Mouse (Mus musculus) intestine, postnatal 0 days (tissue): ENCODE measurements around the gene Nceh1. TPM values are rescaled to one million over a fixed set of nuclear protein-coding genes. Genes with fewer than 3 reads are reported as not detected.

ENCODE experiments used
- ATAC-seq: fragments of 200-750 bp; cut with Nextera tagmentation; 2 replicates; pipeline ENCODE4 v1.8.0; 2017; ENCODE audit warnings: mild to moderate bottlenecking, moderate TSS enrichment, moderate library complexity
- H3K27ac ChIP-seq: fragments of 300-500 bp; sonication (generic); 2 replicates; pipeline ENCODE4 v1.5.1; 2014; ENCODE audit warnings: mild to moderate bottlenecking, low read depth, low read length, moderate library complexity
- H3K27me3 ChIP-seq: fragments of 300-500 bp; sonication (generic); replicated peaks from 2 replicates; pipeline ENCODE4 v1.6.1; 2014; ENCODE audit warnings: low read length, mixed read lengths; ENCODE audit not compliant: control insufficient read depth, insufficient read depth
- H3K36me3 ChIP-seq: fragments of 300-500 bp; sonication (generic); 2 replicates; pipeline ENCODE4 v1.6.1; 2014; ENCODE audit warnings: mild to moderate bottlenecking, moderate library complexity; ENCODE audit not compliant: control insufficient read depth, insufficient read depth
- H3K4me1 ChIP-seq: fragments of 300-500 bp; sonication (generic); replicated peaks from 2 replicates; pipeline ENCODE4 v1.6.1; 2014; ENCODE audit warnings: antibody characterized with exemption, low read length, mixed read lengths; ENCODE audit not compliant: control insufficient read depth, insufficient read depth
- H3K4me2 ChIP-seq: fragments of 300-500 bp; sonication (generic); replicated peaks from 2 replicates; pipeline ENCODE4 v1.6.1; 2014; ENCODE audit warnings: low read depth, mild to moderate bottlenecking, moderate library complexity
- H3K4me3 ChIP-seq: fragments of 300-500 bp; sonication (generic); 2 replicates; pipeline ENCODE4 v1.5.1; 2014; ENCODE audit warnings: low read depth, low read length
- H3K9ac ChIP-seq: fragments of 300-500 bp; sonication (generic); 2 replicates; pipeline ENCODE4 v1.6.1; 2014; ENCODE audit warnings: mild to moderate bottlenecking, low read depth, low read length
- H3K9me3 ChIP-seq: fragments of 300-500 bp; sonication (generic); 2 replicates; pipeline ENCODE4 v1.6.1; 2016; ENCODE audit warnings: mixed run types; ENCODE audit not compliant: control insufficient read depth
- CTCF ChIP-seq: sonication (generic); IDR thresholded peaks from 2 replicates; pipeline ENCODE4 v1.5.1; 2016; ENCODE audit warnings: low read depth, mild to moderate bottlenecking, control low read depth, antibody characterized with exemption, moderate library complexity
- WGBS: fragments of 180-500 bp; shearing (Covaris S2); extraction: QIAGEN DNeasy Blood & Tissue Kit; methylation state at CpG from one replicate; pipeline ENCODE4 v1.1.7; 2014; 5-methylcytosine and 5-hydroxymethylcytosine counted together
- polyA plus RNA-seq: library from polyadenylated mRNA; unstranded; fragments of >200 nt; fragmentation: Nextera tagmentation; extraction: Ambion mirVana; gene quantifications from 2 replicates; pipeline ENCODE4 v1.2.1, GENCODE M21; 2015

Gene Nceh1
- polyA plus RNA-seq, 1 experiment from 2014 or later, result 15.0 TPM

DNA sequence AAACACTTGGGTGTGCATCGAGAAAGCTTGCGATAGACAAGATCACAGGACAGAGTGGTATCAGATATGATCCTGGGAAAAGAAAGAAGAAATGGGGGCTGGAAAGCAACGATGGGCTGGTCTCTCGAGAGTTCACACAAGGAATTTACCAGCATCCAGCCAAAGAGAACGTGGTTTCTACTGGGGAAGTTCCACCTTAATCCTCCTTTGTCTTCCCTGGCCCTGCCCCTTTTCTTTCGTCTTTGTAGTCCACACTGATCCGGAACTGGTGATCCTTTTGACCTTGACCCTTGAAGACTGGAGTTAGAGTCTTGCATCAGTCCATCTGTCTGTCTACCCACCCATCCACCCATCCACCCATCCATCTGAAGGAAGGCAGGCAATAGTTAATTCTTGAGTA lies 34.6 kb downstream of the Nceh1 start:
- Histone ChIP-seq H3K36me3 (no peaks in the 10 kb centered on the region), H3K4me1 (no peaks in the 10 kb centered on the region), H3K9ac (no peak overlapping the region), H3K27me3 (no peaks in the 10 kb centered on the region), H3K27ac (no peak overlapping the region), H3K4me2 (no peak overlapping the region), H3K9me3 (no peaks in the 10 kb centered on the region), H3K4me3 (no peak overlapping the region)
- WGBS, result 84% methylated on average over 7 of the region's 7 CpGs
- TF ChIP-seq CTCF, result no peak
- no peak for ATAC-seq

DNA sequence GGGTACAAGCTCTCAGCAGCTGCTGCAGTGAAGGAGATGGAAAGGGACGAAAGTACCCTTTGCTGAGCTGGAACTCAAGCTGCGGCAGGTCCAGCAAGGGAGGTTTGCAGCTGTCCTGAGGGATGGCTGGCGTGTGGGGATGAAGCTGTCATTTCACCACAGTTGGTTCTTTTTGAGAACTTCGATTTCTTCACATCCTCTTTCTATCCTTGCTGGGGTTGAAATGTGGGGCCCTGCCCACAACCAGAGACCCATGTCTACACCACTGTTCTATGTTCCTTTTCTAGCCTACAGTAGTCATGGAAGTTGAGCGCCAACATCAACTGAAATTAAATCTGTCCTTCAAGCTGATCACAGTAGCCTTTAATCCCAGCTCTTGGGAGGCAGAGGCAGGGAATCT lies 35.8 kb downstream of the Nceh1 start:
- TF ChIP-seq CTCF, result no peak
- Histone ChIP-seq H3K27me3 (no peaks in the 10 kb centered on the region), H3K4me2 (no peak overlapping the region), H3K36me3 (peaks cover 3% of the 10 kb centered on the region; the same call in 1 of the 2 replicates), H3K4me3 (no peak overlapping the region), H3K9me3 (no peaks in the 10 kb centered on the region), H3K27ac (no peak overlapping the region), H3K9ac (no peak overlapping the region), H3K4me1 (no peaks in the 10 kb centered on the region)
- no peak for ATAC-seq
- WGBS, result 85% methylated on average over 5 of the region's 5 CpGs

- no peak for TF ChIP-seq CTCF
- no peaks in the 10 kb centered on the region for H3K9me3 ChIP-seq
- no peak overlapping the region for H3K9ac ChIP-seq
- no peaks in the 10 kb centered on the region for H3K4me1 ChIP-seq
- WGBS, result 65% methylated on average over 2 of the region's 2 CpGs
- no peak overlapping the region for H3K27ac ChIP-seq
- no peak for ATAC-seq
- no peaks in the 10 kb centered on the region for H3K27me3 ChIP-seq
- no peak overlapping the region for H3K4me3 ChIP-seq
- no peak overlapping the region for H3K4me2 ChIP-seq
- H3K36me3 ChIP-seq, result peaks cover 4% of the 10 kb centered on the region; the same call in 1 of the 2 replicates
These were observed 39.3 kb downstream of the Nceh1 start for GRCm38 (mm10) chr3:27222052-27222451.

- no peak for ATAC-seq
These were observed 39.7 kb downstream of the Nceh1 start for GRCm38 (mm10) chr3:27222488-27222887.

GRCm38 (mm10) chr3:27227629-27228453 lies 45.1 kb downstream of the Nceh1 start:
- Histone ChIP-seq H3K36me3 (peaks cover 4% of the 10 kb centered on the region; the same call in 1 of the 2 replicates), H3K27ac (peak overlapping the region; percentile 36; the same call in 1 of the 2 replicates), H3K9me3 (no peaks in the 10 kb centered on the region), H3K4me3 (no peak overlapping the region), H3K4me1 (0 out of 2 replicates have a peak, but pooled peaks cover 4% of the 10 kb centered on the region), H3K4me2 (no peak overlapping the region), H3K27me3 (no peaks in the 10 kb centered on the region), H3K9ac (no peak overlapping the region)
- WGBS, result 53% methylated on average over 3 of the region's 3 CpGs
- TF ChIP-seq CTCF, result no peak
- ATAC-seq, result peak; percentile 65

More at GRCm38 (mm10) chr3:27222488-27222887, 39.7 kb downstream of the Nceh1 start:
- Histone ChIP-seq H3K27me3 (no peaks in the 10 kb centered on the region), H3K9me3 (no peaks in the 10 kb centered on the region), H3K36me3 (peaks cover 4% of the 10 kb centered on the region; the same call in 1 of the 2 replicates), H3K4me2 (no peak overlapping the region), H3K27ac (no peak overlapping the region), H3K9ac (no peak overlapping the region), H3K4me3 (no peak overlapping the region), H3K4me1 (no peaks in the 10 kb centered on the region)
- WGBS, result 75% methylated on average over 17 of the region's 17 CpGs
- TF ChIP-seq CTCF, result no peak

- no peak overlapping the region for H3K27ac ChIP-seq
- H3K9ac ChIP-seq, result no peak overlapping the region
- ATAC-seq, result peak; percentile 15; the same call in 1 of the 2 replicates
- 0 out of 2 replicates have a peak, but pooled peaks cover 4% of the 10 kb centered on the region for H3K4me1 ChIP-seq
- peak; percentile 72 for TF ChIP-seq CTCF
- no peaks in the 10 kb centered on the region for H3K27me3 ChIP-seq
- 0 out of 2 replicates have a peak, but pooled peaks cover under 1% of the 10 kb centered on the region for H3K36me3 ChIP-seq
- H3K4me3 ChIP-seq, result no peak overlapping the region
- no peak overlapping the region for H3K4me2 ChIP-seq
- WGBS, result 62% methylated on average over 11 of the region's 11 CpGs
- no peaks in the 10 kb centered on the region for H3K9me3 ChIP-seq
These were observed 46.0 kb downstream of the Nceh1 start for GRCm38 (mm10) chr3:27228530-27229309.
